ENCODE assay signal across 8 mouse cellular contexts in genomic region chr13:54071606-54072331, GRCm38 (mm10). TPM values are rescaled to one million over a fixed set of nuclear protein-coding genes. Genes with fewer than 3 reads are reported as not detected.
DNase-seq lines count a peak whose midpoint lies in the region; ATAC-seq and TF ChIP-seq lines count a peak whose summit lies in the region.

Gene Sfxn1, plus strand, starts transcription at chr13:54071869.

- H3K27me3 ChIP-seq in C2C12 (ENCODE audit: control insufficient read depth, insufficient read depth, insufficient read length): no peaks in the 10 kb centered on the region
- no peaks in the 10 kb centered on the region for H3K27me3 ChIP-seq in heart, embryonic 11.5 days (ENCODE audit: control insufficient read depth, insufficient read depth, low read length)
- H3K27me3 ChIP-seq in kidney, embryonic 16.5 days (ENCODE audit: insufficient read depth, low read length): no peaks in the 10 kb centered on the region; the same call in 1 of the 2 replicates

- H3K79me2 ChIP-seq in C2C12 (ENCODE audit: control insufficient read depth, insufficient read depth): peaks cover 51% of the 10 kb centered on the region

- peak within 1 kb of the TSS; percentile 79 for H3K4me3 ChIP-seq in C2C12 (ENCODE audit: insufficient read depth, poor library complexity, severe bottlenecking)
- peak within 1 kb of the TSS; percentile 85 for H3K4me3 ChIP-seq in bone marrow macrophage, adult 2 months (ENCODE audit: insufficient read depth, low read length)
- H3K4me3 ChIP-seq in heart, embryonic 11.5 days (ENCODE audit: low read depth, low read length): peak within 1 kb of the TSS; percentile 79
- peak within 1 kb of the TSS; percentile 83 for H3K4me3 ChIP-seq in kidney, embryonic 16.5 days (ENCODE audit: low read length)

- no peak for TF ChIP-seq POLR2A in bone marrow macrophage, adult 2 months (IDR thresholded peaks at IDR 0.05; ENCODE audit: borderline replicate concordance, low read depth, low read length)

- H3K4me2 ChIP-seq in heart, embryonic 11.5 days: peak within 1 kb of the TSS; percentile 72
- peak within 1 kb of the TSS; percentile 70 for H3K4me2 ChIP-seq in kidney, embryonic 16.5 days (replicated peaks; ENCODE audit: low read depth, low read length)

- H3K79me3 ChIP-seq in C2C12 (ENCODE audit: low read depth): peaks cover 40% of the 10 kb centered on the region

- no peaks in the 10 kb centered on the region for H3K9me3 ChIP-seq in heart, embryonic 11.5 days (replicated peaks; ENCODE audit: control insufficient read depth, low read length)
- H3K9me3 ChIP-seq in kidney, embryonic 16.5 days (ENCODE audit: low read length): no peaks in the 10 kb centered on the region

- no peak for TF ChIP-seq CTCF in C2C12 (IDR thresholded peaks at IDR 0.05; ENCODE audit: control insufficient read depth, insufficient read depth, insufficient read length)
- no peak for TF ChIP-seq CTCF in bone marrow macrophage, adult 2 months (IDR thresholded peaks at IDR 0.05; ENCODE audit: low read depth, low read length)

- ATAC-seq in erythroblast, adult 5-6 weeks (replicated peaks; ENCODE audit: low FRiP score, poor library complexity, severe bottlenecking): peak; percentile 85
- peak; percentile 66 for ATAC-seq in heart, embryonic 11.5 days (replicated peaks; ENCODE audit: insufficient number of reproducible peaks, low FRiP score, low TSS enrichment)
- ATAC-seq in kidney, embryonic 16.5 days (ENCODE audit: low FRiP score, low TSS enrichment): peak; percentile 87

- H3K9ac ChIP-seq in heart, embryonic 11.5 days (ENCODE audit: low read depth, low read length): peak within 1 kb of the TSS; percentile 95
- peak within 1 kb of the TSS; percentile 91 for H3K9ac ChIP-seq in kidney, embryonic 16.5 days (replicated peaks; ENCODE audit: low read length)

- H3K36me3 ChIP-seq in C2C12 (ENCODE audit: control insufficient read depth, insufficient read depth): peaks cover 20% of the 10 kb centered on the region
- H3K36me3 ChIP-seq in heart, embryonic 11.5 days (ENCODE audit: control insufficient read depth, insufficient read depth, low read length): no peaks in the 10 kb centered on the region
- no peaks in the 10 kb centered on the region for H3K36me3 ChIP-seq in kidney, embryonic 16.5 days (ENCODE audit: insufficient read depth, low read length)

- WGBS in heart, embryonic 11.5 days (ENCODE audit: insufficient replicate concordance): 1% methylated on average over 71 of the region's 74 CpGs
- WGBS in kidney, embryonic 16.5 days: under 1% methylated on average over 57 of the region's 74 CpGs

- peak within 1 kb of the TSS; percentile 86 for H3ac ChIP-seq in C2C12 (ENCODE audit: control insufficient read depth, insufficient read length, low read depth)

- H3K4me1 ChIP-seq in bone marrow macrophage, adult 2 months (ENCODE audit: control insufficient read depth, insufficient read depth, low read length): peaks cover 6% of the 10 kb centered on the region
- peaks cover 9% of the 10 kb centered on the region; the same call in 1 of the 2 replicates for H3K4me1 ChIP-seq in heart, embryonic 11.5 days (ENCODE audit: control insufficient read depth, insufficient read depth, low read length)
- H3K4me1 ChIP-seq in kidney, embryonic 16.5 days (ENCODE audit: insufficient read depth, low read length): peaks cover 12% of the 10 kb centered on the region; the same call in 1 of the 2 replicates

- H3K27ac ChIP-seq in bone marrow macrophage, adult 2 months (ENCODE audit: insufficient read depth, low read depth, low read length): peak within 1 kb of the TSS; percentile 59
- H3K27ac ChIP-seq in heart, embryonic 11.5 days (ENCODE audit: low read depth, low read length): peak within 1 kb of the TSS; percentile 79
- peak within 1 kb of the TSS; percentile 84 for H3K27ac ChIP-seq in kidney, embryonic 16.5 days (ENCODE audit: low read length)

- peak; percentile 83 for DNase-seq in liver
- DNase-seq in monocyte, adult 2 months (ENCODE audit: low read depth in 1 of 2, low spot score in 2 of 2): peak; percentile 33 to 54
- peak; percentile 72 to 85 for DNase-seq in spleen, postnatal 4 days (ENCODE audit: low spot score in 2 of 2)

TF ChIP-seq in C2C12, 6 proteins besides CTCF, POLR2A, EP300 and RAD21:
- no peak for TF ChIP-seq FOSL1 (IDR thresholded peaks at IDR 0.05; ENCODE audit: insufficient read depth, low read length, poor library complexity, severe bottlenecking)
- TF ChIP-seq MAX (IDR thresholded peaks at IDR 0.05): peak; percentile 91
TF ChIP-seq in C2C12: peak in this region for 1.

RNA-seq across cellular contexts. Expression of gene Sfxn1, which starts in this region (rescaled TPM):
- 21.1 TPM for polyA plus RNA-seq in C2C12 (2012; fragmentation: generic; extraction: Trizol)
- 10.5 and 11.6 TPM in 2 replicates for polyA plus RNA-seq in bone marrow macrophage, adult 2 months (2012; ENCODE audit: insufficient read depth, insufficient read length, missing spikeins)
- total RNA-seq in erythroblast, adult 5-6 weeks (2015; ENCODE audit: low replicate concordance): 30.7 and 32.0 TPM in 2 replicates
- 8.6 and 16.4 TPM in 2 replicates for total RNA-seq in erythroblast, adult 5-6 weeks (2017; ENCODE audit: low replicate concordance)
- polyA plus RNA-seq in heart, embryonic 11.5 days (2014; fragmentation: Nextera tagmentation; extraction: Ambion mirVana): 35.0 and 38.4 TPM in 2 replicates
- polyA plus RNA-seq in kidney, embryonic 16.5 days (2015; fragmentation: Nextera tagmentation; extraction: Ambion mirVana): 103 TPM in 2 replicates

Comparison
In these comparisons a context has a peak if more than half of its experiments do, and no peak if none do; other contexts are left out.
1. Peak in every context shown above with its lines: DNase-seq, ATAC-seq, H3K4me3 ChIP-seq and H3K27ac ChIP-seq.